In genomic region chr15:97765090-97765794, GRCm38 (mm10) we compare ENCODE assay signal across 9 mouse cellular contexts. TPM values are rescaled to one million over a fixed set of nuclear protein-coding genes. Genes with fewer than 3 reads are reported as not detected.
A peak's percentile ranks its signal among the peaks of the same experiment; 100 is the strongest.
DNase-seq lines count a peak whose midpoint lies in the region; ATAC-seq and TF ChIP-seq lines count a peak whose summit lies in the region.
"Had no signal": no experiment of that assay in that cellular context is flagged by ENCODE, and none has a peak within 500 bp of the region (broad histone marks: within the 10 kb centered on the region; RNA-seq: fewer than 3 reads in every experiment).

No protein-coding gene starts in this region.

- ATAC-seq in heart, postnatal 0 days (ENCODE audit: insufficient read depth, low read depth) = no peak
- no peak for ATAC-seq in stomach, postnatal 0 days (ENCODE audit: low FRiP score, low TSS enrichment)

- DNase-seq in spleen, adult 2 months (ENCODE audit: low read depth in 1 of 2, low spot score in 2 of 2) = no peak
- no peak for DNase-seq in spleen, adult 18-20 months
- no peak for DNase-seq in heart, postnatal 0 days (ENCODE audit: low spot score)
- peak; percentile 73 to 78 for DNase-seq in lung, adult 18-20 months
- DNase-seq in stomach, postnatal 0 days (ENCODE audit: low spot score) = no peak
- DNase-seq in left cerebral cortex, adult 8-10 months (ENCODE audit: low spot score in 2 of 2) = no peak
- no peak for DNase-seq in frontal cortex, postnatal 36 days (ENCODE audit: low spot score in 2 of 2)
- DNase-seq in gastrocnemius, postnatal 10 days = no peak

- H3K9ac ChIP-seq in heart, postnatal 0 days (replicated peaks; ENCODE audit: low read depth, low read length) = no peak overlapping the region
- 0 out of 2 replicates have a peak overlapping the region, but pooled peaks have one; percentile 27 for H3K9ac ChIP-seq in stomach, postnatal 0 days (ENCODE audit: low read length)

- no peaks in the 10 kb centered on the region for H3K9me3 ChIP-seq in heart, postnatal 0 days (replicated peaks; ENCODE audit: control insufficient read depth, low read length)
- H3K9me3 ChIP-seq in stomach, postnatal 0 days (ENCODE audit: control insufficient read depth, low read length) = no peaks in the 10 kb centered on the region

- TF ChIP-seq EP300 in heart, postnatal 0 days (IDR thresholded peaks at IDR 0.05; ENCODE audit: low read depth) = 0 out of 2 replicates have a peak, but pooled peaks have one; percentile 21
- TF ChIP-seq EP300 in stomach, postnatal 0 days (optimal IDR thresholded peaks at IDR 0.05) = no peak

- no peak overlapping the region for H3K4me3 ChIP-seq in spleen, adult 2 months (ENCODE audit: extremely low read depth, insufficient read depth, insufficient read length)
- H3K4me3 ChIP-seq in heart, postnatal 0 days (ENCODE audit: low read depth, low read length) = peak overlapping the region; percentile 53
- peak overlapping the region; percentile 13; the same call in 1 of the 2 replicates for H3K4me3 ChIP-seq in stomach, postnatal 0 days (ENCODE audit: low read depth, low read length)
- H3K4me3 ChIP-seq: erythroblast, embryonic 14.5 days had no signal

- peak overlapping the region; percentile 13; the same call in 1 of the 2 replicates for H3K27ac ChIP-seq in spleen, adult 2 months (ENCODE audit: insufficient read depth, low read length)
- H3K27ac ChIP-seq in heart, postnatal 0 days (ENCODE audit: low read depth) = peak overlapping the region; percentile 66
- no peak overlapping the region for H3K27ac ChIP-seq in stomach, postnatal 0 days (replicated peaks)

- peak overlapping the region; percentile 79 for H3K4me2 ChIP-seq in heart, postnatal 0 days (ENCODE audit: low read depth, low read length)
- H3K4me2 ChIP-seq in stomach, postnatal 0 days (replicated peaks; ENCODE audit: low read depth) = 0 out of 2 replicates have a peak overlapping the region, but pooled peaks have one; percentile 17

- peaks cover 13% of the 10 kb centered on the region for H3K4me1 ChIP-seq in spleen, adult 2 months (ENCODE audit: control insufficient read depth, insufficient read depth, insufficient read length)
- no peaks in the 10 kb centered on the region for H3K4me1 ChIP-seq in heart, postnatal 0 days (ENCODE audit: control insufficient read depth, insufficient read depth)
- H3K4me1 ChIP-seq in stomach, postnatal 0 days (replicated peaks; ENCODE audit: control insufficient read depth, insufficient read depth) = peaks cover 7% of the 10 kb centered on the region; the same call in 1 of the 2 replicates

- H3K36me3 ChIP-seq in spleen, adult 2 months (ENCODE audit: control insufficient read depth, insufficient read depth, low read length) = no peaks in the 10 kb centered on the region
- H3K36me3 ChIP-seq in heart, postnatal 0 days (replicated peaks; ENCODE audit: control insufficient read depth, insufficient read depth, low read length) = peaks cover 6% of the 10 kb centered on the region; the same call in 1 of the 2 replicates
- no peaks in the 10 kb centered on the region for H3K36me3 ChIP-seq in stomach, postnatal 0 days (ENCODE audit: control insufficient read depth, insufficient read depth, low read length)

- no peak for TF ChIP-seq POLR2A in spleen, adult 2 months (IDR thresholded peaks at IDR 0.05; ENCODE audit: low read depth, low read length)

- no peak for TF ChIP-seq CTCF in spleen, adult 2 months (IDR thresholded peaks at IDR 0.05; ENCODE audit: extremely low read depth, insufficient read depth, insufficient read length, insufficient replicate concordance)
- no peak for TF ChIP-seq CTCF in heart, postnatal 0 days (IDR thresholded peaks at IDR 0.05; ENCODE audit: low read depth)
- TF ChIP-seq CTCF in stomach, postnatal 0 days (IDR thresholded peaks at IDR 0.05; ENCODE audit: low read depth) = no peak

- WGBS in spleen, adult 2 months = 80% methylated on average over 13 of the region's 13 CpGs
- 51% methylated on average over 13 of the region's 13 CpGs for WGBS in heart, postnatal 0 days
- 53% methylated on average over 13 of the region's 13 CpGs for WGBS in stomach, postnatal 0 days

- 0 out of 2 replicates have a peak, but pooled peaks cover 2% of the 10 kb centered on the region for H3K27me3 ChIP-seq in spleen, adult 2 months (ENCODE audit: control insufficient read depth, insufficient read depth, low read length)
- no peaks in the 10 kb centered on the region for H3K27me3 ChIP-seq in heart, postnatal 0 days (ENCODE audit: control insufficient read depth, insufficient read depth, low read length)
- 0 out of 2 replicates have a peak, but pooled peaks cover 2% of the 10 kb centered on the region for H3K27me3 ChIP-seq in stomach, postnatal 0 days (ENCODE audit: control insufficient read depth, insufficient read depth, low read length)

RNA-seq across cellular contexts. Expression of gene Rapgef3, which starts 2.5 kb away (rescaled TPM):
- polyA plus RNA-seq in spleen, adult 2 months (2012; rRNA removed) = 28.8 and 33.6 TPM in 2 replicates
- 51.6 and 57.8 TPM in 2 replicates for total RNA-seq in heart, postnatal 0 days (2014; rRNA removed; ENCODE audit: low replicate concordance)
- 15.5 and 17.6 TPM in 2 replicates for polyA plus RNA-seq in heart, postnatal 0 days (2015; fragmentation: Nextera tagmentation; extraction: Ambion mirVana)
- 3.2 and 4.2 TPM in 2 replicates for polyA plus RNA-seq in stomach, postnatal 0 days (2015; fragmentation: Nextera tagmentation; extraction: Ambion mirVana)
- 10 to 100 TPM; 38.3 to 61.9 (median 47.0) TPM for total RNA-seq in left cerebral cortex, adult 8-10 months (2022)
- 1 to 10 TPM; 7.4 to 8.5 TPM for total RNA-seq in gastrocnemius, postnatal 10 days (2021)
- polyA plus RNA-seq: erythroblast, embryonic 14.5 days had no signal

RNA-seq across cellular contexts. Expression of gene Slc48a1, which starts 13.1 kb away (rescaled TPM):
- 94.0 and 117 TPM in 2 replicates for polyA plus RNA-seq in spleen, adult 2 months (2012; rRNA removed)
- total RNA-seq in heart, postnatal 0 days (2014; rRNA removed; ENCODE audit: low replicate concordance) = 56.5 and 76.1 TPM in 2 replicates
- 90.9 and 92.1 TPM in 2 replicates for polyA plus RNA-seq in heart, postnatal 0 days (2015; fragmentation: Nextera tagmentation; extraction: Ambion mirVana)
- 36.7 and 40.7 TPM in 2 replicates for polyA plus RNA-seq in stomach, postnatal 0 days (2015; fragmentation: Nextera tagmentation; extraction: Ambion mirVana)
- total RNA-seq in left cerebral cortex, adult 8-10 months (2022) = 100 to 1,000 TPM; 149 to 181 (median 177) TPM
- total RNA-seq in gastrocnemius, postnatal 10 days (2021) = 10 to 100 TPM; 34.5 to 42.6 TPM

RNA-seq across cellular contexts. Expression of gene Endou, which starts 34.1 kb away (rescaled TPM):
- polyA plus RNA-seq in spleen, adult 2 months (2012; rRNA removed) = 3.0 and 4.1 TPM in 2 replicates
- total RNA-seq in heart, postnatal 0 days (2014; rRNA removed; ENCODE audit: low replicate concordance) = 0.95 and 1.3 TPM in 2 replicates
- polyA plus RNA-seq in heart, postnatal 0 days (2015; fragmentation: Nextera tagmentation; extraction: Ambion mirVana) = 5.1 and 5.6 TPM in 2 replicates
- polyA plus RNA-seq in stomach, postnatal 0 days (2015; fragmentation: Nextera tagmentation; extraction: Ambion mirVana) = 37.0 and 38.3 TPM in 2 replicates
- 1 to 10 TPM in 3 of 4 experiments, under 1 TPM in 1; 0.94 to 5.3 (median 3.3) TPM for total RNA-seq in left cerebral cortex, adult 8-10 months (2022)
- total RNA-seq in gastrocnemius, postnatal 10 days (2021) = under 1 TPM; 0.56 to 0.82 TPM
- polyA plus RNA-seq: erythroblast, embryonic 14.5 days had no signal

RNA-seq across cellular contexts. Expression of gene Rpap3, which starts 59.6 kb away (rescaled TPM):
- 2.0 and 2.1 TPM in 2 replicates for polyA plus RNA-seq in spleen, adult 2 months (2012; rRNA removed)
- total RNA-seq in heart, postnatal 0 days (2014; rRNA removed; ENCODE audit: low replicate concordance) = 14.7 and 23.0 TPM in 2 replicates
- polyA plus RNA-seq in heart, postnatal 0 days (2015; fragmentation: Nextera tagmentation; extraction: Ambion mirVana) = 18.5 and 19.5 TPM in 2 replicates
- 13.3 and 13.9 TPM in 2 replicates for polyA plus RNA-seq in stomach, postnatal 0 days (2015; fragmentation: Nextera tagmentation; extraction: Ambion mirVana)
- 10 to 100 TPM; 29.6 to 32.8 (median 31.6) TPM for total RNA-seq in left cerebral cortex, adult 8-10 months (2022)
- total RNA-seq in gastrocnemius, postnatal 10 days (2021) = 10 to 100 TPM; 10.2 to 13.2 TPM

Comparison
In these comparisons a context has a peak if more than half of its experiments do, and no peak if none do; other contexts are left out.
1. DNase-seq: peak in lung, adult 18-20 months (2 of 2); none in spleen, adult 2 months (0 of 2), spleen, adult 18-20 months (0 of 2), heart, postnatal 0 days (single experiment), stomach, postnatal 0 days (single experiment), left cerebral cortex, adult 8-10 months (0 of 2), frontal cortex, postnatal 36 days (0 of 2) and gastrocnemius, postnatal 10 days (single experiment).